Mouse (Mus musculus) bone marrow macrophage, adult 2 months (primary cell): ENCODE measurements around the gene Gipc3. TPM values are rescaled to one million over a fixed set of nuclear protein-coding genes. Genes with fewer than 3 reads are reported as not detected.

Source experiments
- H3K27ac ChIP-seq: 2 replicates; pipeline ENCODE4 v1.5.1; 2012; ENCODE audit warnings: low read depth, low read length; ENCODE audit not compliant: insufficient read depth
- H3K4me1 ChIP-seq: 2 replicates; pipeline ENCODE4 v1.6.1; 2012; ENCODE audit warnings: low read length; ENCODE audit not compliant: control insufficient read depth, insufficient read depth
- H3K4me3 ChIP-seq: 2 replicates; pipeline ENCODE4 v1.5.1; 2012; ENCODE audit warnings: mild to moderate bottlenecking, low read length, moderate library complexity; ENCODE audit not compliant: insufficient read depth
- CTCF ChIP-seq: IDR thresholded peaks from 2 replicates; pipeline ENCODE4 v1.5.1; 2012; ENCODE audit warnings: low read depth, mild to moderate bottlenecking, low read length, moderate library complexity
- POLR2A ChIP-seq: IDR thresholded peaks from 2 replicates; pipeline ENCODE4 v1.6.1; 2012; ENCODE audit warnings: mild to moderate bottlenecking, low read depth, low read length, borderline replicate concordance
- polyA plus RNA-seq: library from polyadenylated mRNA; stranded (reverse); fragments of >200 nt; gene quantifications from 2 replicates; pipeline ENCODE4 v1.2.4, GENCODE M21; 2012; ENCODE audit not compliant: missing spikeins, insufficient read depth, insufficient read length

The Gipc3 gene
- polyA plus RNA-seq, 1 experiment, result not detected

DNA sequence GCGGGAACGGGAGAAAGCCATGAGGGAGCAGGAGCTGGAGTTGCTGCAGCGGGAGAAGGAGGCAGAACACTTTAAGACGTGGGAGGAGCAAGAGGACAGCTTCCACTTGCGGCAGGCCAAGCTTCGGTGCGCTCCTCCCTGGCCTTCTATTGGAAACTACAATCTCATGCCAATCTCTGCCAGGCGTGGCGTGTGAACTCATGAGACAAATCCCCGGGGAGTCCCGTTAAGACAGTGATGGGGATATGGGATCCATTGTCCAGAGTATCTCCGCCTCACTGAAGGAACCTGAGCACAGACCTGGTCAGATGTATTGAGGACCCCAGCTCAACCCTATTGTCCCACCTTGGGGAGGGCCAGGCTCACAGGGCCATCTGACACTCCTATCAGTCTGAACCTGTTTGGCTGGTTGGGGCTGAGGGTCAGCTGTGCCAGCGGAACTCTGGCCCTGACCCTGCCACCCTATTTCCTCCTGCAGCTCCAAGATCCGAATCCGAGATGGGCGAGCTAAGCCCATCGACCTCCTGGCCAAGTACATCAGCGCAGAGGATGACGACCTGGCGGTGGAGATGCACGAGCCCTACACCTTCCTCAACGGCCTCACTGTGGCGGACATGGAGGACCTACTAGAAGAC is 19.8 kb downstream of the Gipc3 start:
- Histone ChIP-seq H3K4me3 (no peak overlapping the region), H3K4me1 (peaks cover 8% of the 10 kb centered on the region), H3K27ac (no peak overlapping the region)
- TF ChIP-seq CTCF, result no peak
- no peak for TF ChIP-seq POLR2A

DNA sequence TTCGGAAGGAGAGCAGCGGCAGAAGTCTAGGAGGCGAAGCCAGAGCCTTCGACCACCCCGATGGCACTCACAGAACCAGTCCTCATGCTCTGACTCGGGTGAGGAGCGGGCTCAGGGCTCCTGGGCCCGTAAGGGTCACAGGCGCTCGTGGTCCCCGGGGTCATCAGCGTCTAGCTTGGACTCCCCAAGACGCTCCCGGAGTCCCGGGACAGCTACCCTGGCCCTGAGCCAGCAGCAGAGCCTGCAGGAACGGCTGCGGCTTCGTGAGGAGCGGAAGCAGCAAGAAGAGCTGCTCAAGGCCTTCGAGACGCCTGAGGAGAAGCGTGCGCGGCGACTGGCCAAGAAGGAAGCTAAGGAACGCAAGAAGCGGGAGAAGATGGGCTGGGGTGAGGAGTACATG is 20.6 kb downstream of the Gipc3 start:
- TF ChIP-seq POLR2A (no peak), CTCF (no peak)
- H3K4me1 ChIP-seq, result peaks cover 15% of the 10 kb centered on the region
- peak overlapping the region; percentile 14 for H3K4me3 ChIP-seq
- no peak overlapping the region for H3K27ac ChIP-seq

DNA sequence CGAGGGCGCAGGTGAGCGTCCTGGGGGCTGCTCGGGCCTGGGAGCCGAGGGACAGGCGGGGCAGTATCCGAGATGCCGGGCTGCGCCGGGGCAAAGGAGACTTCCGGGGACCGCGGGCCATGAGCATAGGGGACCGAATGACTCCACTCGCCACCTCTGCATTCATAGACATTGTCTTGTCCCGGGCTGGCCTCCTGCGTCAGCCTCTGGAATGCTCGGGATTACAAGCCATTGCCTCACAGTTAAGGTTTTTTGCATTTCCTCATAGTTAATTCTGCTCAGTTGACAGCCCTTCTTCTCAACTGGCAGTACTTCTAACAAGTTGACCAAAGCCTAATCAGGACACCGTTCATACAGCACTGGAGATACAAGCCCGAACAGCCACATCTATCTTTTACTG is 21.6 kb downstream of the Gipc3 start:
- peak overlapping the region; percentile 96 for H3K27ac ChIP-seq
- TF ChIP-seq CTCF, result no peak
- TF ChIP-seq POLR2A, result no peak
- peaks cover 15% of the 10 kb centered on the region for H3K4me1 ChIP-seq
- H3K4me3 ChIP-seq, result peak overlapping the region; percentile 92

DNA sequence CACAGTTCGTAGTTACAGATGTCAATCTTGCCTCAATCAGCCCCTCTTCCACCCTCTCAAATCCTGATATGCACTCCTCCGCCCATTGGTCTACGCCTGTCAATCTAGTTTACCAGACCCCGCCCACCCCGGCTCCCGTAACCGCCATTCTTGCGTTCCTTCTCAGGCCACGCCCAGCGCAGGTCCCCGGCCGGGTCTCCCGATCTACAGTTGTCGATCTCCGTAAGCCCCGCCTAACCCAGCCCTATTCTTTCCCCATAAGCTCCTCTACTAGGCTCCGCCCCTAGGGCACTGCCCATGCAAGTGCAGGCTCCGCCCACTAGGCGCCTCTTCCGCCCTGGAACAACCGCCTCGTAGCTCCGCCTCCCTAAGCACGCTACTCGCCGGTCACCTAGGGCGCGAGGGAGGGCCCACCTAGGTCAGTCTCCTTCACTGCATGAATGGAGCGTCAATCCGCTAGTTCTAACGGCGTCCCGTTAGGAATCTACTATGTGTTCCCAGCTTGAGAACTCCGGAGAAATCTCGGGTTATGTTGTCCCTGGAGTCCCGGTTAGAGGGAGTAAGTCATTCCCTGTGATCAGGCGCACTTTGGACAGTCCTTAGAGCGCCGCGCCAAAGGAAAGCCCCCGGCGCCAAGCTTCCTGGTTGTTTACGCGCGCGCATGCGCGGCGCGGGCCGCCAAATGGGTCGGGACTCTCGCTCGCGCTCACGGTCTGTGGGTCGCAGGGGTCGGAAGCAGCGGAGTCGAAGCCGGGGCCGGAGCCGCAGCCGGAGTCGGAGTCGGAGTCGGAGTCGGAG is 22.3 kb downstream of the Gipc3 start, which contains the start of gene Cactin:
Gene Cactin, plus strand, starts transcription at position 554 of the 798 bp plus-strand sequence.
- Histone ChIP-seq H3K27ac (peak within 1 kb of the TSS; percentile 96), H3K4me3 (peak within 1 kb of the TSS; percentile 92), H3K4me1 (peaks cover 15% of the 10 kb centered on the region)
- no peak for TF ChIP-seq POLR2A
- TF ChIP-seq CTCF, result no peak

DNA sequence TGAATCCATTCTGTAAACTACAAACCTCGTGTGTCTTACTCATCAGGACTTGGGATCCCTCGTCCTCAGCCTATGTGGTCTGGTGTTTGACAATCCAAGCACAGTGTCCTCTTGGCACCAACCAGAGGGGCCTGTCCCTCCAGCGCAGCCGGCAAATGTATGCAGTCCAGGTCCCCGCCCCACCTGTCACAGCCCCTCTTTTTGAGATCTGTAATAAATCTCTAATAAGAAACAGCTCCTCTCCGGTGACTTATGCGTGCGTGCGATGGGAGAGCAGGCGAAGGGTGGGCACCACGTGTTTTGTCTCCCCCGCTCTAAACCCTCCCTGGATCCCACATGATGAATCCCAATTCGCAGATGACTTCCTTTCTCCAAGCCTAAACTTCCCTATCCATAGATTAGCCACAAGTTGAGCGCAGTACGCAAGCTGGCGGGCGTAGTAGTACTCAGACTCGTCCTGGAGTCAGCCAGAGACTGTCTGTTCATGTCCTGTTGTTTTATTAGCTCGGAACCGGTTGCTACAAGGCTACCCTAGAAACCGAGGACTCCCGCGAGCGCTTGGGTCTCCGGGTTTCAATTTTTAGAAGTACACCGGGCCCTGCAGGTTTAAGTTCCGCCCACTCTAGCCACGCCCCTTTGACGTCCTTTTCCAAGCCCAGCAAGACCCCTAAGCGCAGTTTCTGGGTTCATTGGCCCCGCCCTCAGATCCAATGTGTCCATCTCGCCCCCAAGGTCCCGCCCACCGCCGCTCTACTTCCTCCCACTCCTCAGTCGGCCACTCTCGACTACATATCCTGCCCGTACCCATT is 23.1 kb downstream of the Gipc3 start:
- Histone ChIP-seq H3K4me1 (peaks cover 15% of the 10 kb centered on the region), H3K27ac (peak overlapping the region; percentile 85), H3K4me3 (peak overlapping the region; percentile 58)
- TF ChIP-seq POLR2A (no peak), CTCF (no peak)

DNA sequence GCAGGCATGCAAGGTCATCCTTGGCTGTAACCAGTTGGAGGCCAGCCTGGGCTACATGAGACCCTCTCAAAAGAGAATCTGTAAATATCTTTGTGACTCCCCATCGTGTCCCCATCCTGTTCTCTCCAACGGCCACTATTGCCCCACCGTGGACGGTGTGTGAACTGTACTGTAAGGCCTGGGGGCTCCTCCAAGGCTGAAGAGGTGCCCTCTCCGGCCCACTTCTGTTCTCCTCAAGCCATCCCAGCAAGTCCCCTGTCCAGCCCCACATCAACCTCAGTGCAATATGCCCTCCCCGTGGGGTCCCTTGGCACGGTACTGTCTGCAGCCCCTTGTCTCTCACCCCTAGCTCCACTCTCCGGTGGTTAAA is 23.8 kb downstream of the Gipc3 start:
- TF ChIP-seq POLR2A, result no peak
- no peak for TF ChIP-seq CTCF
- Histone ChIP-seq H3K4me1 (peaks cover 15% of the 10 kb centered on the region), H3K4me3 (peak overlapping the region; percentile 58), H3K27ac (peak overlapping the region; percentile 85)

DNA sequence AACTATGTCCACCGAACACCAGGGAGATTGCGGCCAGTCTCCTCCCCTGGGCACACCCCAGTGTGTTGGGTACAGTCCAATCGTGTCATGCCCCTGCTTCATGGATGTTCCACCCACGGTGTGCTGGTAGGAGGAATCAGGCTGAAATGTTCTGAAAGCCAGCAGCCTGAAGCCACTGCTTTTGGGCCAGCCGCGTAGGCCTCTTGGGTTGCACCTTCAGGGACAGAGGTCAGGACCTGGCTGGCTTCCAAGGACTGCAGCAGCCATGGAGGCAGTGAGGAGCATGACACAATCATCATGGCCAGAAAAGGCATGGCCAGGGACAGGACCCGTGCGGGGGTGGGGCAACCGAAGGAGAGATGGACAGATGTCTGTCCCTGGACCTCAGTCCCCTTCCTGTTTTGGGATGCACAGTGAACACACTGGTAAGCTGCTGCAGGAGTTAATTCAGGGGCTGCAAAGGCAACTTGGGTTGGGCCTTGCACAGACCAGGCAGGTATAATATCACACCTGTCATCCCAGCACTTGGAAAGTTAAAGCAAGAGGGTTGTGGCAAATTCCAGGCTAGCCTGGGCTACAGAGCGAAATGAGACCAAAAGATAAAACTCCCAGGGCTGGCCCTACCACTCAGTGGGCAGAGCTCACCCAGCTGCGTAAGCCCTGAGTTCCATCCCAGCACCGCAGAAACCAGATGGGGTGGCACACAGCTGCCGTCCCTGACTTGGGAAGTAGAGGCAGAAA is 24.3 kb downstream of the Gipc3 start:
- H3K4me3 ChIP-seq, result peak overlapping the region; percentile 58
- peaks cover 15% of the 10 kb centered on the region for H3K4me1 ChIP-seq
- peak overlapping the region; percentile 85 for H3K27ac ChIP-seq
- TF ChIP-seq CTCF (no peak), POLR2A (no peak)

DNA sequence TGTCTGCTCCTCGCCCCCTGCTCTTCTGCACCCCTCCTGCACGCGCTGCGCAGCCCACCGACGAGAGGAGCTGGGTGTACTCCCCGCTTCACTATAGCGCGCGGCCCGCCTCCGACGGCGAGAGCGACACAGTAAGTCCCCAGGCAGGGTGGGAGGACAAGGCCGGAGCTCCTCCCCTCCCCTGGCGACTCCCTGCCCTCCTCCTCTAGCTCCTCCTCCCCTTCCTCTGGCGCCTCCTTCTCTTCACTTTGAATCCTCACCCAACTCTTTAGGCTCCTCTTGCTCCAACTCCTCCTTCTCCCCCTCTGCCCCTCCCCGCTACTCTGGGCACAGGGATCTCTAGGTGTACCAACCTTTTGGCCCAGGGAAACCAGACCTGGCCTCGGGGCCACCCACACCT is 25.8 kb downstream of the Gipc3 start:
- H3K27ac ChIP-seq, result no peak overlapping the region
- peaks cover 15% of the 10 kb centered on the region for H3K4me1 ChIP-seq
- H3K4me3 ChIP-seq, result no peak overlapping the region
- TF ChIP-seq CTCF, result no peak
- TF ChIP-seq POLR2A, result no peak
